Mouse (Mus musculus): ENCODE results near the gene Opa3.

Opa3 gene

GRCm38 (mm10) chr7:19227883-19228792, at the start of gene Opa3:
Gene Opa3 (plus strand): TSS chr7:19228334.
- peak; percentile 100 for DNase-seq

GRCm38 (mm10) chr7:19178443-19179092, 49.6 kb upstream of the Opa3 start:
- DNase-seq: peak; percentile 89

- peak; percentile 61 for DNase-seq
Observed at GRCm38 (mm10) chr7:19179173-19179572, 49.0 kb upstream of the Opa3 start.

- peak; percentile 61 for DNase-seq
Observed at GRCm38 (mm10) chr7:19179936-19180335, 48.2 kb upstream of the Opa3 start.

- no peak for DNase-seq
Observed at GRCm38 (mm10) chr7:19180862-19181429, 47.2 kb upstream of the Opa3 start.

GRCm38 (mm10) chr7:19184250-19184649, 43.9 kb upstream of the Opa3 start:
- no peak for DNase-seq

- DNase-seq: no peak
Observed at GRCm38 (mm10) chr7:19184758-19185157, 43.4 kb upstream of the Opa3 start.

GRCm38 (mm10) chr7:19194676-19195075, 33.5 kb upstream of the Opa3 start:
- no peak for DNase-seq

GRCm38 (mm10) chr7:19196676-19197075, 31.5 kb upstream of the Opa3 start:
- peak; percentile 53 for DNase-seq

GRCm38 (mm10) chr7:19197985-19198384, 30.1 kb upstream of the Opa3 start:
- DNase-seq: no peak

GRCm38 (mm10) chr7:19201660-19202059, 26.5 kb upstream of the Opa3 start:
- no peak for DNase-seq

- DNase-seq: no peak
Observed at GRCm38 (mm10) chr7:19202065-19202850, 25.9 kb upstream of the Opa3 start.

GRCm38 (mm10) chr7:19208201-19208910, 19.8 kb upstream of the Opa3 start:
- no peak for DNase-seq

GRCm38 (mm10) chr7:19208944-19209472, 19.1 kb upstream of the Opa3 start:
- DNase-seq: peak; percentile 70

GRCm38 (mm10) chr7:19209494-19209893, 18.6 kb upstream of the Opa3 start:
- DNase-seq: no peak

GRCm38 (mm10) chr7:19210010-19210409, 18.1 kb upstream of the Opa3 start:
- DNase-seq: no peak

- DNase-seq: no peak
Observed at GRCm38 (mm10) chr7:19211041-19211675, 17.0 kb upstream of the Opa3 start.

GRCm38 (mm10) chr7:19211996-19212755, 16.0 kb upstream of the Opa3 start, which contains the start of gene Gpr4:
Gene Gpr4 (plus strand): TSS chr7:19212538.
- no peak for DNase-seq

- DNase-seq: no peak
Observed at GRCm38 (mm10) chr7:19213385-19213784, 14.7 kb upstream of the Opa3 start.

GRCm38 (mm10) chr7:19214369-19214768, 13.8 kb upstream of the Opa3 start:
- no peak for DNase-seq

- DNase-seq: no peak
Observed at GRCm38 (mm10) chr7:19214940-19215339, 13.2 kb upstream of the Opa3 start.
